8 mouse cellular contexts compared by ENCODE assay signal in the genomic region with DNA sequence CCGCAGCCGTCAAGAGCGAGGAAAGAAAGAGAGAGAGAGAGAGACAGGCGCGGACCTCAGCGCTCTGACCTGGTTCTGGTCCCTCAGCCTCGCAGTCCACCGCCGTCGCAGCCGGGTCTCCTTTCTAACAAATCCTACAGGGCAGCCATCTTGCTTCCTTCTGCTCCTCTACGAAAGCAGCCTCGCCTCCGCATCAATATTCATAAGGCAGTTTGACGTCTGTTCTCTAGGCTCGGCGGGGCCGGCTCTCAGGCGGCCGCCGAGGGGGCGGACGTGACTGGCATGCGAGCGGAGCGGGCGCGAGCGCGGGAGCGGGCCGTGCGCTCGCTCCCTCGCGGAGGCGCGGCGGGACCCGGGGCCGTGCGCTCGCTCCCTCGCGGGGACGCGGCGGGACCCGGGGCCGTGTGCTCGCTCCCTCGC. TPM values are rescaled to one million over a fixed set of nuclear protein-coding genes. Genes with fewer than 3 reads are reported as not detected.
A peak's percentile ranks its signal among the peaks of the same experiment; 100 is the strongest.
DNase-seq lines count a peak whose midpoint lies in the region; ATAC-seq lines count a peak whose summit lies in the region.

No protein-coding gene starts in this region.

- H3K4me3 ChIP-seq in hindbrain, embryonic 14.5 days (replicated peaks; ENCODE audit: low read length): peak overlapping the region; percentile 84

- H3K4me2 ChIP-seq in hindbrain, embryonic 14.5 days (replicated peaks): peak overlapping the region; percentile 78

- peaks cover 11% of the 10 kb centered on the region for H3K4me1 ChIP-seq in hindbrain, embryonic 14.5 days (replicated peaks; ENCODE audit: control insufficient read depth, insufficient read depth, low read length)

- no peaks in the 10 kb centered on the region for H3K36me3 ChIP-seq in hindbrain, embryonic 14.5 days (replicated peaks; ENCODE audit: control insufficient read depth, insufficient read depth)

- ATAC-seq in hindbrain, embryonic 14.5 days (ENCODE audit: low FRiP score): peak; percentile 97

- DNase-seq in NIH3T3 (ENCODE audit: low read depth): peak; percentile 93
- DNase-seq in cerebellum, postnatal 10 days: peak; percentile 87 to 90
- DNase-seq in frontal cortex, postnatal 25 days (ENCODE audit: low spot score in 2 of 2): peak; percentile 78 to 82
- peak; percentile 92 for DNase-seq in hindbrain, embryonic 14.5 days (ENCODE audit: low spot score)
- DNase-seq in left cerebral cortex, adult 11 months (ENCODE audit: low spot score): peak; percentile 90
- peak; percentile 94 for DNase-seq in lung, postnatal 36 days
- peak; percentile 96 for DNase-seq in retina, postnatal 1 day
- DNase-seq in thymus, postnatal 4 days: peak; percentile 84

- H3K9ac ChIP-seq in hindbrain, embryonic 14.5 days: peak overlapping the region; percentile 69

- H3K9me3 ChIP-seq in hindbrain, embryonic 14.5 days (ENCODE audit: control insufficient read depth, low read length): no peaks in the 10 kb centered on the region

- WGBS in hindbrain, embryonic 14.5 days: under 1% methylated on average over 51 of the region's 52 CpGs

- peak overlapping the region; percentile 88 for H3K27ac ChIP-seq in hindbrain, embryonic 14.5 days

- no peaks in the 10 kb centered on the region for H3K27me3 ChIP-seq in hindbrain, embryonic 14.5 days (ENCODE audit: control insufficient read depth, insufficient read depth, low read length)

RNA-seq across cellular contexts. Expression of gene Tet2, which starts 0.8 kb away (rescaled TPM):
- 17.0 and 20.0 TPM in 2 replicates for polyA plus RNA-seq in hindbrain, embryonic 14.5 days (2014; fragmentation: Nextera tagmentation; extraction: Ambion mirVana)

Comparison
In these comparisons a context has a peak if more than half of its experiments do, and no peak if none do; other contexts are left out.
1. Peak in every context shown above with its lines: DNase-seq, ATAC-seq, H3K4me3 ChIP-seq and H3K27ac ChIP-seq.